10 mouse cellular contexts compared by ENCODE assay signal in the genomic region with DNA sequence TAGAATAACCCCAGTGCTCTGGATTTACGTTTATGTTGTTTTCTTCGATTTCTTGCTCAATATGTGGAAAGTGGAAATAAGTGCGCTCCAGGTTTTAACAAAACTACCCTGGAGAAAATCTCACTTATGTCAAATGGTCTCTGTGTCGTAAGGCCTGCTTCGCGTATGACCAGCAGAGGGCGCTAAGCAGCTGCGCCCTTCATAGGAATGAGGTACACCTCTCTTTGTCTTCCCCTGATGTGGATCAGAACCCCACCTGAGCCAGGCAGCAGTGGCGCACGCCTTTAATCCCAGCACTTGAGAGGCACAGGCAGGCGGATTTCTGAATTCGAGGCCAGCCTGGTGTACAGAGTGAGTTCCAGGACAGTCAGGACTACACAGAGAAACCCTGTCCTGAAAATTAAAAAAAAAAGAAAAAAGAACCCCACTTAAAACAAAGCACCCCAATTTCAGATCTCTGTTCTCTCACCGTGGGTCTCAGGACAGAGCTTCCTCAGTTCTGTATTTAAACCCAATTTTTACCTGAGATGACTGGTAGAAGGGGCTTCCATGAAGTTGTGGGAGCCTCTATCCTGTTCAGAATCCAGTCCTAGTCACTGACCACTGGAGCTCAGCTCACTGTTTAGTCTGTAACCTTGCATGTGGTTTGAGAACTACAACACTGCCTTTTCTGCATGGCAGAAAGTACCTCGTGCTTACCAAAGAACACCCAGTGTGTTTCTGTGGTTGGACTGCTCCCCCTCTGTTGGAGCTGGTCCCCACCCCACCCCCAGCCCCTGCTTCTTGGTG. TPM values are rescaled to one million over a fixed set of nuclear protein-coding genes. Genes with fewer than 3 reads are reported as not detected.
DNase-seq lines count a peak whose midpoint lies in the region; ATAC-seq lines count a peak whose summit lies in the region.
"Had no signal": no experiment of that assay in that cellular context is flagged by ENCODE, and none has a peak within 500 bp of the region (broad histone marks: within the 10 kb centered on the region; RNA-seq: fewer than 3 reads in every experiment).

No protein-coding gene starts in this region.

- H3K4me1 ChIP-seq in embryonic facial prominence, embryonic 12.5 days, result no peaks in the 10 kb centered on the region
- H3K4me1 ChIP-seq in hindbrain, embryonic 10.5 days (replicated peaks), result no peaks in the 10 kb centered on the region
- H3K4me1 ChIP-seq: liver, embryonic 15.5 days had no signal

- no peak overlapping the region for H3K9ac ChIP-seq in embryonic facial prominence, embryonic 12.5 days
- H3K9ac ChIP-seq: liver, embryonic 15.5 days had no signal

- no peak overlapping the region for H3K27ac ChIP-seq in embryonic facial prominence, embryonic 12.5 days
- no peak overlapping the region; the same call in 1 of the 2 replicates for H3K27ac ChIP-seq in hindbrain, embryonic 10.5 days
- H3K27ac ChIP-seq: liver, embryonic 15.5 days had no signal

- no peaks in the 10 kb centered on the region for H3K9me3 ChIP-seq in embryonic facial prominence, embryonic 12.5 days
- no peaks in the 10 kb centered on the region for H3K9me3 ChIP-seq in hindbrain, embryonic 10.5 days
- H3K9me3 ChIP-seq: liver, embryonic 15.5 days had no signal

- WGBS in embryonic facial prominence, embryonic 12.5 days, result 22% methylated on average over 14 of the region's 14 CpGs
- WGBS in hindbrain, embryonic 10.5 days, result 29% methylated on average over 14 of the region's 14 CpGs

- ATAC-seq in embryonic facial prominence, embryonic 12.5 days (ENCODE audit: insufficient number of reproducible peaks, insufficient read depth, low FRiP score, low TSS enrichment), result no peak

- H3K4me3 ChIP-seq in embryonic facial prominence, embryonic 12.5 days, result no peak overlapping the region
- H3K4me3 ChIP-seq in hindbrain, embryonic 10.5 days, result no peak overlapping the region
- H3K4me3 ChIP-seq: liver, embryonic 15.5 days had no signal

- no peaks in the 10 kb centered on the region for H3K27me3 ChIP-seq in embryonic facial prominence, embryonic 12.5 days
- H3K27me3 ChIP-seq in hindbrain, embryonic 10.5 days (ENCODE audit: insufficient read depth, poor library complexity, severe bottlenecking), result no peaks in the 10 kb centered on the region
- H3K27me3 ChIP-seq in splenic B cell, adult 2 months (ENCODE audit: control insufficient read depth, insufficient read depth, low read length, poor library complexity, severe bottlenecking), result no peaks in the 10 kb centered on the region
- H3K27me3 ChIP-seq: liver, embryonic 15.5 days had no signal

- H3K36me3 ChIP-seq in embryonic facial prominence, embryonic 12.5 days, result no peaks in the 10 kb centered on the region
- H3K36me3 ChIP-seq in hindbrain, embryonic 10.5 days, result no peaks in the 10 kb centered on the region
- H3K36me3 ChIP-seq in splenic B cell, adult 2 months (ENCODE audit: control insufficient read depth, insufficient read depth, low read length, poor library complexity, severe bottlenecking), result no peaks in the 10 kb centered on the region
- H3K36me3 ChIP-seq: G1E; liver, embryonic 15.5 days had no signal

- H3K4me2 ChIP-seq in embryonic facial prominence, embryonic 12.5 days (replicated peaks), result peak overlapping the region; percentile 30; the same call in 1 of the 2 replicates
- H3K4me2 ChIP-seq: liver, embryonic 15.5 days had no signal

- peak; percentile 36 to 43 for DNase-seq in adrenal gland, adult 18-20 months (ENCODE audit: low spot score in 2 of 2)
- no peak for DNase-seq in adrenal gland, postnatal 4 days (ENCODE audit: low spot score in 2 of 2)
- DNase-seq in adipocyte (ENCODE audit: low spot score), result peak; percentile 61
- peak; percentile 66 for DNase-seq in hindbrain, embryonic 10.5 days (ENCODE audit: low spot score)
- peak; percentile 17 to 38 for DNase-seq in layer of hippocampus, postnatal 10 days (ENCODE audit: low spot score in 2 of 2)
- peak; percentile 84 for DNase-seq in mesoderm, embryonic 11.5 days (ENCODE audit: low read depth, low spot score)
- peak; percentile 58 for DNase-seq in splenic B cell, adult 2 months (ENCODE audit: low read depth, low spot score)

RNA-seq across cellular contexts. Expression of a gene that starts 33.3 kb away (rescaled TPM):
- under 1 TPM; 0.10 to 0.30 TPM for total RNA-seq in adrenal gland, adult 18-20 months (2021)
- under 1 TPM; 0.14 to 0.20 TPM for total RNA-seq in adrenal gland, postnatal 4 days (2021)
- 0.18 and 0.19 TPM in 2 replicates for polyA plus RNA-seq in embryonic facial prominence, embryonic 12.5 days (2016; fragmentation: Nextera tagmentation; extraction: Ambion mirVana)
- 0.05 TPM in 1 of 2 replicates, not detected in the other for polyA plus RNA-seq in hindbrain, embryonic 10.5 days (2016; fragmentation: Nextera tagmentation; extraction: Ambion mirVana)
- total RNA-seq in layer of hippocampus, postnatal 10 days (2021), result under 1 TPM; 0.65 to 0.85 TPM
- total RNA-seq: G1E had no signal
- polyA plus RNA-seq: G1E; liver, embryonic 15.5 days had no signal

RNA-seq across cellular contexts. Expression of a gene that starts 47.6 kb away (rescaled TPM):
- not detected for total RNA-seq in adrenal gland, adult 18-20 months (2021)
- not detected for total RNA-seq in adrenal gland, postnatal 4 days (2021)
- not detected in 2 replicates for polyA plus RNA-seq in embryonic facial prominence, embryonic 12.5 days (2016; fragmentation: Nextera tagmentation; extraction: Ambion mirVana)
- 0.08 TPM in 1 of 2 replicates, not detected in the other for polyA plus RNA-seq in hindbrain, embryonic 10.5 days (2016; fragmentation: Nextera tagmentation; extraction: Ambion mirVana)
- total RNA-seq in layer of hippocampus, postnatal 10 days (2021), result not detected
- total RNA-seq: G1E had no signal
- polyA plus RNA-seq: G1E; liver, embryonic 15.5 days had no signal

Comparison
In these comparisons a context has a peak if more than half of its experiments do, and no peak if none do; other contexts are left out.
1. DNase-seq: peak in adrenal gland, adult 18-20 months (2 of 2), adipocyte (single experiment), hindbrain, embryonic 10.5 days (single experiment), layer of hippocampus, postnatal 10 days (2 of 2), mesoderm, embryonic 11.5 days (single experiment) and splenic B cell, adult 2 months (single experiment); none in adrenal gland, postnatal 4 days (0 of 2).